Mouse (Mus musculus): ENCODE data around the gene Vmn1r3. TPM values are rescaled to one million over a fixed set of nuclear protein-coding genes. Genes with fewer than 3 reads are reported as not detected.
"Not testable (repeated sequence)": the region's sequence is repeated elsewhere in the genome, so short reads cannot be mapped to it uniquely, and the experiment has no call there.

Gene Vmn1r3
- polyA plus RNA-seq, 1 experiment from 2014 or later: not detected

DNA sequence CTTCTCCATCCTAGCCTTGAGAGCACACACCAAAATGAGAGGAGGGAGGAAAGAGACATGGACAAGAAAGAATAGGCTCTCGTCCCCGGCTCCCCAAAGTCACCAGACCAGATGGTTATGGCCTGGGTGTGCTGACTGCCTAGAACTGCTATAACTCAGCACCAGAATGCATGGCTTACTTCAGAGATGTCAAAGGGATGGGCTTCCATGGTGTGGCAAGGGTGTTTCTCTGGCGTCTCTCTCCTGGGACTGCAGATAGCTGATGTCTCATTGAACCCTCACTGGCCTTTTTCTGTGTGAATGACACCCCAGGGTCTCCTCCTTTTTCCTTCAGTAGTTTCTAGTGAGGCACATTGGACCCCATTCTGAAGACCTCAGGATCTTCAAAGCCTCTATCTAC lies 41.3 kb upstream of the Vmn1r3 start:
- no peaks in the 10 kb centered on the region for H3K4me1 ChIP-seq (ENCODE audit: insufficient read depth)
- no peak overlapping the region for H3K4me2 ChIP-seq (ENCODE audit: low read depth, low read length)
- H3K36me3 ChIP-seq (replicated peaks; ENCODE audit: insufficient read depth, low read length): no peaks in the 10 kb centered on the region
- no peak overlapping the region for H3K9ac ChIP-seq (replicated peaks)
- H3K9me3 ChIP-seq (ENCODE audit: low read length): peaks cover 6% of the 10 kb centered on the region; the same call in 1 of the 2 replicates
- WGBS (ENCODE audit: insufficient replicate concordance): 61% methylated on average over 3 of the region's 3 CpGs
- ATAC-seq: no peak
- no peak for DNase-seq
- no peak overlapping the region for H3K27ac ChIP-seq (ENCODE audit: low read depth)
- TF ChIP-seq CTCF (IDR thresholded peaks at IDR 0.05; ENCODE audit: low read depth) (no peak), EP300 (IDR thresholded peaks at IDR 0.05; ENCODE audit: low read depth) (no peak)
- no peak overlapping the region for H3K4me3 ChIP-seq (ENCODE audit: low read depth, low read length)
- no peaks in the 10 kb centered on the region for H3K27me3 ChIP-seq (ENCODE audit: insufficient read depth, low read length)

GRCm38 (mm10) chr4:3225416-3225815 lies 40.3 kb upstream of the Vmn1r3 start:
- H3K4me1 ChIP-seq (ENCODE audit: insufficient read depth); H3K27me3 ChIP-seq (ENCODE audit: insufficient read depth, low read length); H3K9ac ChIP-seq (replicated peaks); ATAC-seq; H3K36me3 ChIP-seq (replicated peaks; ENCODE audit: insufficient read depth, low read length); DNase-seq; H3K27ac ChIP-seq (ENCODE audit: low read depth); H3K4me2 ChIP-seq (ENCODE audit: low read depth, low read length); H3K4me3 ChIP-seq (ENCODE audit: low read depth, low read length); H3K9me3 ChIP-seq (ENCODE audit: low read length): not testable (repeated sequence)
- WGBS (ENCODE audit: insufficient replicate concordance): 58% methylated on average over 3 of the region's 3 CpGs

GRCm38 (mm10) chr4:3224848-3225247 lies 39.7 kb upstream of the Vmn1r3 start:
- not testable (repeated sequence) for H3K4me2 ChIP-seq (ENCODE audit: low read depth, low read length); H3K27me3 ChIP-seq (ENCODE audit: insufficient read depth, low read length); ATAC-seq; H3K9me3 ChIP-seq (ENCODE audit: low read length); H3K36me3 ChIP-seq (replicated peaks; ENCODE audit: insufficient read depth, low read length); DNase-seq; H3K9ac ChIP-seq (replicated peaks); H3K27ac ChIP-seq (ENCODE audit: low read depth); H3K4me1 ChIP-seq (ENCODE audit: insufficient read depth); H3K4me3 ChIP-seq (ENCODE audit: low read depth, low read length)
- WGBS (ENCODE audit: insufficient replicate concordance): 46% methylated on average over 3 of the region's 3 CpGs

DNA sequence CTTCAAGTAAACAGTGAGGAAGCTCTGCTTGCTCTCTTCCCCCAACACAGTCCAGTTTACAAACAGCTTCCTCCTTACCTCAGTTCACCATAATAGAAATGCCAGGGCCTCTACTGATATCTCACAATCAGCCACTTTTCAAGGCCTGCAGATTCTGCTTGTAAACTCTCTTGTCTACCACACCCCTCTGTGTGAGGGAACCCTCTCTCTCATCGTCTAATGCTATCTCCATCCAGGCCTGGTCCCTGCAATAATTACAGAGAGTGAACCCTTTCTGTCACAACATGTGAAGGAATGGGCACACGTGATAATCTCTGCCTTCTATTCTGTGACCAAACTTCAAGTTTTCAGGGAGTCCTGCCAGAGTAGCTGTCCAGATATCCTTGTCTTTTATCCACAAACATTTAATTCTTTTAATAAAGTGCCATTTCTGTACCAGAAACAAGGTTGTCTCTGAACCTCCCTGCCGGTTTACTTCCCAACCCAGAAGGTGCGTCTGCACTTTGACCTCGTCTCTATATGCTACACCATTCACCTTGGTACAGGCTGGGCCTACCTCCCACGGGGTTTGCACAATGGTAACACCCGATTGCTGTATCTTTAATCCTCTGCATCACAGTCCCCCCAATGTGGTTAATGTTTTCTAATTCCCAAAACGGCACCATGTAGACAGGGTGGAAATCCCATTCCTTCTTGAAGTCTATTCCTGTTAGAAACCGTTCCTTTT lies 38.5 kb upstream of the Vmn1r3 start:
- H3K9ac ChIP-seq (replicated peaks); H3K27ac ChIP-seq (ENCODE audit: low read depth); H3K36me3 ChIP-seq (replicated peaks; ENCODE audit: insufficient read depth, low read length); DNase-seq; H3K27me3 ChIP-seq (ENCODE audit: insufficient read depth, low read length); H3K4me3 ChIP-seq (ENCODE audit: low read depth, low read length); H3K4me2 ChIP-seq (ENCODE audit: low read depth, low read length); H3K9me3 ChIP-seq (ENCODE audit: low read length); H3K4me1 ChIP-seq (ENCODE audit: insufficient read depth); ATAC-seq: not testable (repeated sequence)
- 70% methylated on average over 5 of the region's 9 CpGs for WGBS (ENCODE audit: insufficient replicate concordance)

- not testable (repeated sequence) for H3K27me3 ChIP-seq (ENCODE audit: insufficient read depth, low read length); DNase-seq; H3K4me2 ChIP-seq (ENCODE audit: low read depth, low read length); H3K9ac ChIP-seq (replicated peaks); H3K4me1 ChIP-seq (ENCODE audit: insufficient read depth); H3K4me3 ChIP-seq (ENCODE audit: low read depth, low read length); ATAC-seq; H3K27ac ChIP-seq (ENCODE audit: low read depth); H3K36me3 ChIP-seq (replicated peaks; ENCODE audit: insufficient read depth, low read length); H3K9me3 ChIP-seq (ENCODE audit: low read length)
- 49% methylated on average over 2 of the region's 2 CpGs for WGBS (ENCODE audit: insufficient replicate concordance)
Measured at GRCm38 (mm10) chr4:3216382-3216781, 31.2 kb upstream of the Vmn1r3 start.

GRCm38 (mm10) chr4:3213349-3213748 lies 28.2 kb upstream of the Vmn1r3 start:
- not testable (repeated sequence) for H3K9me3 ChIP-seq (ENCODE audit: low read length); H3K4me3 ChIP-seq (ENCODE audit: low read depth, low read length); H3K27ac ChIP-seq (ENCODE audit: low read depth); H3K9ac ChIP-seq (replicated peaks); H3K4me1 ChIP-seq (ENCODE audit: insufficient read depth); H3K36me3 ChIP-seq (replicated peaks; ENCODE audit: insufficient read depth, low read length); H3K27me3 ChIP-seq (ENCODE audit: insufficient read depth, low read length); ATAC-seq; DNase-seq; H3K4me2 ChIP-seq (ENCODE audit: low read depth, low read length)
- 54% methylated on average over 3 of the region's 4 CpGs for WGBS (ENCODE audit: insufficient replicate concordance)

DNA sequence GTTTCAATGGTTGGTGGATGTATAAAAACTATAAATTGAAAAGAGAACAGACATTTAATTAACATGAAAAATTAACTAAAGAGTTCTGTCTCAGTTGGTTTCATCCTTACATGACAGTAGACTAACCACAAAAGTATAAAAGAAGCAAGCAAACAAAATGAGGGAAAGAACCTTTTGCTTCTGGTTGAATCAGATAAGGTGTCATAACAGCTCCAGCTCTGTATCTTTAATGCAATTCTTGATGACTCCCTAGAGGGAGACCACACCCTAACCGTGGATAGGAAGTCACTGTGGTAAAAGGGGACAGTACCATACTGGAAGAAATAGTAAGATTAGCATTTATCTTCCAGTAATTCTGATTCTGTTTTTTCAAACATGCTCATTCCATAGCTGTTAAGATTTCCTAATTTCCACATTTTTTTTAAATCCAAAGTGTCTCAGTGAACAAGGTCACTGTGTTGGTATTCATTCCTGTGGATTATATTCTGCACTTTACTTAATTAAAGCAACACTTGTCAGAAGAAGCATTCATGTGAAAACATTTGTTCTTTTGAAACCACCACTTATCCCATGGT lies 24.6 kb upstream of the Vmn1r3 start:
- not testable (repeated sequence) for H3K4me1 ChIP-seq (ENCODE audit: insufficient read depth); H3K27me3 ChIP-seq (ENCODE audit: insufficient read depth, low read length); H3K4me3 ChIP-seq (ENCODE audit: low read depth, low read length); H3K9ac ChIP-seq (replicated peaks); H3K9me3 ChIP-seq (ENCODE audit: low read length); DNase-seq; H3K27ac ChIP-seq (ENCODE audit: low read depth); H3K4me2 ChIP-seq (ENCODE audit: low read depth, low read length); H3K36me3 ChIP-seq (replicated peaks; ENCODE audit: insufficient read depth, low read length)
- ATAC-seq: peak; percentile 71
- peak; percentile 59 for TF ChIP-seq EP300 (IDR thresholded peaks at IDR 0.05; ENCODE audit: low read depth)
- WGBS (ENCODE audit: insufficient replicate concordance): 20% methylated on average over 1 of the region's 1 CpGs

DNA sequence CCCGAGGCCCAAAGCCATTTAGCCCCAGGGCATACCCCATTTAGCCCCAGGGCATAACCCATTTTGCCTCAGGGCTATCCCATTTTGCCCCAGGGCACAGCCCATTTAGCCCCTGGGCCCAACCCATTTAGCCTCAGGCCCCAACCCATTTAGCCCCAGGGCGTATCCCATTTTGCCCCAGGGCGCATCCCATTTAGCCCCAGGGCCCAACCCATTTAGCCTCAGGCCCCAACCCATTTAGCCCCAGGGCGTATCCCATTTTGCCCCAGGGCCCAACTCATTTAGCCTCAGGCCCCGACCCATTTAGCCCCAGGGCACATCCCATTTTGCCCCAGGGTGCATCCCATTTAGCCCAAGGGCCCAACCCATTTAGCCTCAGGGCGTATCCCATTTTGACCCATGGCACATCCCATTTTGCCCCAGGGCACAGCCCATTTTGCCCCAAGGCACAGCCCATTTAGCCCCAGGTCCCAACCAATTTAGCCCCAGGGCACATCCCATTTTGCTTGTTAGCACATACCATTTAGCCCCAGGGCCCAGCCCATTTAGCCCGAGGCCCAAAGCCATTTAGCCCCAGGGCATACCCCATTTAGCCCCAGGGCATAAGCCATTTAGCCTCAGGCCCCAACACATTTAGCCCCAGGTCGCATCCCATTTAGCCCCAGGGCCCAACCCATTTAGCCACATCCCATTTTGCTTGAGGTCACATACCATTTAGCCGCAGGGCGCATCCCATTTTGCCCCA lies 8.2 kb downstream of the Vmn1r3 start:
- not testable (repeated sequence) for ATAC-seq; H3K9me3 ChIP-seq (ENCODE audit: low read length); H3K36me3 ChIP-seq (replicated peaks; ENCODE audit: insufficient read depth, low read length); H3K4me2 ChIP-seq (ENCODE audit: low read depth, low read length); H3K4me1 ChIP-seq (ENCODE audit: insufficient read depth); H3K9ac ChIP-seq (replicated peaks); H3K4me3 ChIP-seq (ENCODE audit: low read depth, low read length); H3K27me3 ChIP-seq (ENCODE audit: insufficient read depth, low read length); H3K27ac ChIP-seq (ENCODE audit: low read depth)
- DNase-seq: peak; percentile 12
- WGBS (ENCODE audit: insufficient replicate concordance): 84% methylated on average over 10 of the region's 10 CpGs

- H3K27me3 ChIP-seq (ENCODE audit: insufficient read depth, low read length); H3K36me3 ChIP-seq (replicated peaks; ENCODE audit: insufficient read depth, low read length); H3K9ac ChIP-seq (replicated peaks); H3K4me1 ChIP-seq (ENCODE audit: insufficient read depth); ATAC-seq; H3K4me2 ChIP-seq (ENCODE audit: low read depth, low read length); H3K4me3 ChIP-seq (ENCODE audit: low read depth, low read length); H3K27ac ChIP-seq (ENCODE audit: low read depth); H3K9me3 ChIP-seq (ENCODE audit: low read length): not testable (repeated sequence)
- peak; percentile 13 for DNase-seq
- 86% methylated on average over 6 of the region's 6 CpGs for WGBS (ENCODE audit: insufficient replicate concordance)
Measured at GRCm38 (mm10) chr4:3176195-3176594, 9.0 kb downstream of the Vmn1r3 start.

All from liver, postnatal 0 days (tissue).